Mouse (Mus musculus): ENCODE measurements around the gene Nfkbil1. TPM values are rescaled to one million over a fixed set of nuclear protein-coding genes. Genes with fewer than 3 reads are reported as not detected.

Nfkbil1 gene
- polyA plus RNA-seq, 1 experiment from 2014 or later, result 7.8 TPM

DNA sequence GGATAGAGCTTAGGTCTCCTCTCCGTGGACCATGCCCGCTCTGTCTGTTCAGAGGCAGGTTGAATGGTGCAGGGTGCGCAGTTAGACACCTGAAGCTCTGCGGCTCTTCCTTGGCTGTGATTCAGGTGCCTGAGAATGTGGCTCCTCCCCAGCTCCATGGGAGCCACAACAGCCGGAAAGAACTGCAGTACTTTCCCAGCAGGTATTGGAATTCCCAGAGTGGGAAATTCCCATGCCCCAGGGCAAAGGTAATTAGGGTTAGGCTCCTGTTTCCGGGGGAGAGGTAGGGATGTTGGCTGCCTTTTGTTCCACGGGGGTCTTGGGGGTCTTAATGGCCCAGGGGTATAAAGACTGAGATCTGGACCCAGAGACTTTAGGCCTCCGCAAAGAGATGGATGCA is 36.6 kb downstream of the Nfkbil1 start:
- no peak overlapping the region for H3K4me2 ChIP-seq
- H3K36me3 ChIP-seq, result no peaks in the 10 kb centered on the region
- no peak overlapping the region for H3K9ac ChIP-seq
- peaks cover 21% of the 10 kb centered on the region for H3K4me1 ChIP-seq (replicated peaks)
- WGBS, result 42% methylated on average over 8 of the region's 8 CpGs
- ATAC-seq (replicated peaks; ENCODE audit: insufficient number of reproducible peaks, insufficient read depth, low FRiP score, low read depth), result no peak
- no peaks in the 10 kb centered on the region for H3K9me3 ChIP-seq (replicated peaks)
- H3K27me3 ChIP-seq, result peaks cover 89% of the 10 kb centered on the region
- H3K4me3 ChIP-seq, result no peak overlapping the region
- no peak overlapping the region for H3K27ac ChIP-seq

DNA sequence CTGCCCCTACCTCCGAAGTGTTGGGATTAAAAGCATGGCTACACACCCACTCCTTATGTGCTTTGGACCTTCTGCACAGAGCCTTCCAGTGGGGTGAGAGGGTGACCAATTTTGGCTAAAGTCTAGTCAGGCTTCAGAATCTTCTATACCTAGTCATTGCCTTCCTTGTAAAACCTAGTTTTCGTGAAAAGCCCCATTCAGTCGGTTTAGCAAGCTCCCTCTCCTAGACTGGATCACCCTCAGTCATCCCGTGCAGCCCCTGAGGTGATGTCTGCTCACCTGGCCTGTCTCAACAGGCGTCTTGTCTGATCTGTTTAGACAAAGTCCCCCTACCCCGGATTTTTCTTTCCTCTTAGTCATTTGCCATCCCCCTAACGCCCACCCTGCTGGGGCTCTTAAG is 37.6 kb downstream of the Nfkbil1 start:
- peaks cover 86% of the 10 kb centered on the region for H3K27me3 ChIP-seq
- no peaks in the 10 kb centered on the region for H3K36me3 ChIP-seq
- H3K27ac ChIP-seq, result no peak overlapping the region
- peaks cover 21% of the 10 kb centered on the region for H3K4me1 ChIP-seq (replicated peaks)
- H3K4me3 ChIP-seq, result no peak overlapping the region
- no peak overlapping the region for H3K9ac ChIP-seq
- 55% methylated on average over 7 of the region's 7 CpGs for WGBS
- H3K9me3 ChIP-seq (replicated peaks), result no peaks in the 10 kb centered on the region
- ATAC-seq (replicated peaks; ENCODE audit: insufficient number of reproducible peaks, insufficient read depth, low FRiP score, low read depth), result no peak
- no peak overlapping the region for H3K4me2 ChIP-seq

DNA sequence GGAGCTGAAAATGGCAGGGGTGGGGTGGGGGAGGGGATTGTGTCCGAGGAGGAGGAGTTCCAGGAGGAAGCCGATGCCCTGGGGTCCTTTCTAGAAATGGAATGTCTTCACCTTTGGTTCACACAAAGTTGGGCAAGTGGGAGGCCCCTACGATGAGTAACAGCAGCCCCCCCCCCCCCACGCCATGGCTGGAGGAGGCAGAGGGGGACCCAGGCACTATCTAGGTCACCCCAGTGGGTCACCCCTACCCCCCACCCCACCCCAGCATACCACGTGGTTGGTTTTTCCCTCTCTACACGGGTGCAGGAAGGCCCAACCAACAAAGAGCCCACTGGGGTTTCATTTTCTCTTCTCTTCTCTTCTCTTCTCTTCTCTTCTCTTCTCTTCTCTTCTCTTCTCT is 38.5 kb downstream of the Nfkbil1 start:
- H3K36me3 ChIP-seq, result no peaks in the 10 kb centered on the region
- H3K9ac ChIP-seq, result no peak overlapping the region
- H3K4me2 ChIP-seq, result no peak overlapping the region
- no peak overlapping the region for H3K27ac ChIP-seq
- no peak for ATAC-seq (replicated peaks; ENCODE audit: insufficient number of reproducible peaks, insufficient read depth, low FRiP score, low read depth)
- peaks cover 21% of the 10 kb centered on the region for H3K4me1 ChIP-seq (replicated peaks)
- no peak overlapping the region for H3K4me3 ChIP-seq
- H3K27me3 ChIP-seq, result peaks cover 77% of the 10 kb centered on the region
- H3K9me3 ChIP-seq (replicated peaks), result no peaks in the 10 kb centered on the region
- WGBS, result 28% methylated on average over 6 of the region's 6 CpGs

DNA sequence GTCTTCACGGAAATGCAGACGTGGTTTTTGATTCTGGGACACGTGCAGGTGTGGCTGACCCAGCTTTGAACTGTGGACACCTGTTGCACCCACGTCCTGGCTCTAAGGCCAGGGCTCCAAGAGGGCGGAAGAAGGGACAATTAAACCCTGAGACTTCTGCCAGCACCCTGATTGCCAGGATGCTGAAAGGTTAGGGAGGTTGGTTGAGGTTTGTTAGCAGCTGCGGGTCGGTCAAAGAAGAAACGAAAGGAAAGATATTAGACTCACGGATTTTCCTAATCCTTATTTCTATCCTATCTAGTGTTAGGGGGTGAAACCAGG is 39.3 kb downstream of the Nfkbil1 start:
- no peak for ATAC-seq (replicated peaks; ENCODE audit: insufficient number of reproducible peaks, insufficient read depth, low FRiP score, low read depth)
- H3K4me3 ChIP-seq, result peak overlapping the region; percentile 57
- H3K27me3 ChIP-seq, result peaks cover 68% of the 10 kb centered on the region
- H3K27ac ChIP-seq, result no peak overlapping the region
- H3K4me1 ChIP-seq (replicated peaks), result peaks cover 18% of the 10 kb centered on the region
- no peaks in the 10 kb centered on the region for H3K36me3 ChIP-seq
- peak overlapping the region; percentile 56 for H3K9ac ChIP-seq
- 27% methylated on average over 9 of the region's 9 CpGs for WGBS
- H3K4me2 ChIP-seq, result peak overlapping the region; percentile 92
- no peaks in the 10 kb centered on the region for H3K9me3 ChIP-seq (replicated peaks)

DNA sequence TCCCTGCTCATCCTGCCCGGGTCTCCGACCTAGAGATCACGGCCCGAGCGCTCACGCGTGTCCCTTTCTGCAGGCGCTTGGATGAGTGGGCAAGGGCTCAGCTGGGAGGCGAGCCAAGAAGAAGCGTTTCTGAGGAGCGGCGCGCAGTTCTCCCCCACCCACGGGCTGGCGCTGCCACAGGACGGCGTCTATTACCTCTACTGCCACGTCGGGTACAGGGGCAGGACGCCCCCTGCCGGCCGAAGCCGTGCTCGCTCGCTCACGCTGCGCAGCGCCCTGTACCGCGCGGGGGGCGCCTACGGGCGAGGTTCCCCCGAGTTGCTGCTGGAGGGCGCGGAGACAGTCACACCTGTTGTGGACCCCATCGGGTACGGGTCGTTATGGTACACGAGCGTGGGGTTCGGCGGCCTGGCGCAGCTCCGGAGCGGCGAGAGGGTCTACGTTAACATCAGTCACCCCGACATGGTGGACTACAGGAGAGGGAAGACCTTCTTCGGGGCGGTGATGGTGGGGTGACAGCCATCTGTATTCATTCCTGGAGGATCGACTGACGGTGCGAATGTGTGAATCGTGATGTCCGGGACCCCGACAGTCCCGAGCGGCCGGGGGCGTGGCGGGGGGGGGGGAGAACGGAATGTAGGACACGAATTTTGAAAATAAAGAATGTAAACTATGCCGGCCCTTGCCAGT is 39.8 kb downstream of the Nfkbil1 start:
- Histone ChIP-seq H3K9me3 (replicated peaks) (no peaks in the 10 kb centered on the region), H3K4me1 (replicated peaks) (peaks cover 18% of the 10 kb centered on the region), H3K27ac (no peak overlapping the region), H3K4me3 (peak overlapping the region; percentile 57), H3K4me2 (peak overlapping the region; percentile 92), H3K27me3 (peaks cover 64% of the 10 kb centered on the region), H3K9ac (peak overlapping the region; percentile 56), H3K36me3 (no peaks in the 10 kb centered on the region)
- ATAC-seq (replicated peaks; ENCODE audit: insufficient number of reproducible peaks, insufficient read depth, low FRiP score, low read depth), result peak; percentile 85
- 1% methylated on average over 66 of the region's 66 CpGs for WGBS

DNA sequence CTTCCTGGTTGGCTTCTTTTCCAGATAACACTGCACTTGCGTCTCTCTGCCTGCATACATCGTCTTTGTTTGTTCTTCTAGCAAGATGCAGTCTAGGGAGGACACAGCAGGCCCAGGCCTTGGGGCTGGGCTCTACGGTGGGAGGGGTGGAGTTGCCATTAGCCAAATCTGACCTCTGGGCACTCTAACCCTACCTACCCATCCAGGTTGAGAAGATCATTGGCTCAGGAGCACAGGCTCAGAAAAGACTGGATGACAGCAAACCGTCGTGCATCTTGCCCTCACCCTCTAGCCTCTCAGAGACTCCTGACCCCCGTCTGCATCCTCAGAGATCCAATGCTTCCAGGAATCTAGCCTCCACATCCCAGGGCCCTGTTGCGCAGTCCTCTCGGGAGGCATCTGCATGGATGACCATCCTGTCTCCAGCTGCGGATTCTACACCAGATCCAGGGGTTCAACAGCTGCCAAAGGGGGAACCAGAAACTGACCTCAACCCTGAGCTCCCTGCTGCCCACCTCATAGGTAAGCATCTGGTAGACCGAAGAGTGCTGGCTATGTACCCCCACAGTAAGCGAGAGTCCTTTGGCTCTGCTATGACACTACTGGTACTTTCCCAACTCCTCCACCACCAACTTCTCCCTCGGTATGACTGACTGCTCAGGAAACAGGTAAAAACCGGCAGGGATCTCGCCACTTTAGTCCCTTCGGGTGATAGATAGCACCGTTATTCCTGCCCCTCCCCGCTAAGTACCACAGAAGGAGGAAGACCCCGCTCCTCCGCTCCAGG is 40.6 kb downstream of the Nfkbil1 start:
- peaks cover 57% of the 10 kb centered on the region for H3K27me3 ChIP-seq
- no peak overlapping the region for H3K27ac ChIP-seq
- peak overlapping the region; percentile 57 for H3K4me3 ChIP-seq
- H3K4me1 ChIP-seq (replicated peaks), result peaks cover 18% of the 10 kb centered on the region
- H3K9me3 ChIP-seq (replicated peaks), result no peaks in the 10 kb centered on the region
- 29% methylated on average over 19 of the region's 19 CpGs for WGBS
- H3K4me2 ChIP-seq, result peak overlapping the region; percentile 92
- H3K9ac ChIP-seq, result peak overlapping the region; percentile 56
- no peaks in the 10 kb centered on the region for H3K36me3 ChIP-seq
- ATAC-seq (replicated peaks; ENCODE audit: insufficient number of reproducible peaks, insufficient read depth, low FRiP score, low read depth), result 0 out of 2 replicates have a peak, but pooled peaks have one; percentile 20

DNA sequence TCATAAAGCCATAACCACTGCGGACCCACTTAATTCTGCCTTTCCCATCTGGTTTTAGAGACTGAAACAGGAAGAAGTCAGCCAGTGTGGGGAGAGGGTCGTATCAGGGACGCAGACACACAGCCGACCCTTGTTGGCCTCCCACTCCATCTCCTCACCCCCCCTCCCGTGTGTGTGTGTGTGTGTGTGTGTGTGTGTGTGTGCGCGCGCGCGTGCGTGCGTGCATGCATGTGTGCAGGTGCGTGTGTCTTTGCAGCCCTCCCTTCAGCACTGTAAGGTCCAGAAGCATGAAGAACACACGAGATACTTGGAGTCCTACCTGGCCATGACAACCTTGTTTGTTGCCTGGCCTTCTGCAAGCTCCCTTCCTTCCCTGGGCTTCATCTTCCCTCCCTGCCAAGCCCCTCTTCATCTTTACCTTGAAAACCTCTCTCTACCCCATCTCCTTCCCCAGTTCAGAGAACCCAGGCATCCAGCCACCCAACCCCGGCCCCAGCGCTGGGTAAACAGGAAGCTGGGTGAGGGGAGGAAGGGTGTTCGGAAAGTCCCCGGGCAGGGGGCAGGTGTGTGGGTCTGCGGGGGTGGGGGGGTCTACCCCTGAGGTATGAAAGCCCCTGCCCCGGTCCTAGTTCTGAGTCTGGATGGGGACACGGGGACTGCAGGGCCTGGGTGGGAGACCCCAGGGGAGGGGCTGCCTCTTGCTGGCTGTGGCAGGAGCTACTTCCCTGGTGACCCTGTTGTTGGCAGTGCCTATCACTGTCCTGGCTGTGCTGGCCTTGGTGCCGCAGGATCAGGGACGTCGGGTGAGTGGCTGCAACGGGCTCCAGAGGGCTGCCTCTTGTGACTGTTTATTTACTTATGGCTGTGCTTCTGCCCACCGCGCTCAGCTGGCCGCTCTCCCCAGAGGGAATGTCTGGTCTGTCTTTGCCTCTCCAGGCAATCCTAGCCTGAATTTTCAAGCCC is 41.4 kb downstream of the Nfkbil1 start, which contains the start of gene Ltb:
Gene Ltb, plus strand, starts transcription at position 559 of the 963 bp plus-strand sequence.
- Histone ChIP-seq H3K9ac (no peak within 1 kb of the TSS), H3K36me3 (no peaks in the 10 kb centered on the region), H3K9me3 (replicated peaks) (no peaks in the 10 kb centered on the region), H3K27me3 (peaks cover 50% of the 10 kb centered on the region), H3K4me1 (replicated peaks) (peaks cover 18% of the 10 kb centered on the region), H3K4me2 (peak within 1 kb of the TSS; percentile 92), H3K4me3 (peak within 1 kb of the TSS; percentile 57; the same call in 1 of the 2 replicates), H3K27ac (no peak within 1 kb of the TSS)
- 43% methylated on average over 28 of the region's 28 CpGs for WGBS
- ATAC-seq (replicated peaks; ENCODE audit: insufficient number of reproducible peaks, insufficient read depth, low FRiP score, low read depth), result 0 out of 2 replicates have a peak, but pooled peaks have one; percentile 15

DNA sequence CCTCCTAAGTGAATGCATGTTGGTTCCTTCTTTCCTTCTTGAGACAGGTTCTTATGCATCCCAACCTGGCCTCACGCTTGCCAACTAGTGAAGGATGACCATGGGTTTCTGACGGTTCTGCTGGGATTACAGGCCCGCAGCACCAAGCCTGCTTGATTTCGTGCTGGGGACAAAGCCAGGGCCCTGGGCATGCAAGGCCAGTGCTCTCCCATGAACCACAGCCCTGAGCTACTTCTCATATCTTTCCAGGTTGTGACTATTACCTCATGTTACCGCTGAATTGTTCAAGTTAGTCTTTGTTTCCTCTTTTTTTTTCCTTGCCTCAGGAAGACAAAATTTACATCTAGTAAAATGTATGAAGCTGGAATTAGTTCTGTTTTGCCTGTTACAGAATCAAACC is 42.7 kb downstream of the Nfkbil1 start:
- no peak overlapping the region for H3K9ac ChIP-seq
- H3K36me3 ChIP-seq, result no peaks in the 10 kb centered on the region
- no peak overlapping the region for H3K27ac ChIP-seq
- H3K4me1 ChIP-seq (replicated peaks), result peaks cover 18% of the 10 kb centered on the region
- H3K9me3 ChIP-seq (replicated peaks), result no peaks in the 10 kb centered on the region
- H3K4me3 ChIP-seq, result no peak overlapping the region
- H3K4me2 ChIP-seq, result no peak overlapping the region
- 71% methylated on average over 5 of the region's 5 CpGs for WGBS
- ATAC-seq (replicated peaks; ENCODE audit: insufficient number of reproducible peaks, insufficient read depth, low FRiP score, low read depth), result no peak
- peaks cover 40% of the 10 kb centered on the region for H3K27me3 ChIP-seq

DNA sequence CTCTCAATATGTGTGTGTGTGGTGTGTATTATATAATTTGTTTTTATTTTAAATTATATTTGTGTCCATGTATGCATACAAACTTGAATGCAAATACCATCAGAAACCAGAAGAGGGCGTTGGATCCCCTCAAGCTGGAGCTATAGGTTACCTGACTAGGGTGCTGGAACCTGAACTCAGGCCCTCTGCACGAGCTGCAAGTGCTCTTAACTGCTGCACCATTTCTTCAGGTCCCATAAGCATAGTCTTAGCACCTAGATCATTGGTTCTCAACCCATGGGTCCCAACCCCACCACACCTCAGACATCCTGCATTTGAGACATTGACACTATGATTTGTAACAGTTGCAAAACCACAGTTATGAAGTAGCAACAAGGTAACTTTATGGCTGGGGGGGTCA is 43.9 kb downstream of the Nfkbil1 start:
- no peak overlapping the region for H3K4me3 ChIP-seq
- ATAC-seq (replicated peaks; ENCODE audit: insufficient number of reproducible peaks, insufficient read depth, low FRiP score, low read depth), result no peak
- H3K4me2 ChIP-seq, result no peak overlapping the region
- whole genome bisulfite sequencing, result 64% methylated on average over 2 of the region's 2 CpGs
- no peak overlapping the region for H3K9ac ChIP-seq
- no peaks in the 10 kb centered on the region for H3K36me3 ChIP-seq
- H3K27ac ChIP-seq, result no peak overlapping the region
- H3K27me3 ChIP-seq, result peaks cover 33% of the 10 kb centered on the region
- H3K9me3 ChIP-seq (replicated peaks), result no peaks in the 10 kb centered on the region
- H3K4me1 ChIP-seq (replicated peaks), result peaks cover 18% of the 10 kb centered on the region

DNA sequence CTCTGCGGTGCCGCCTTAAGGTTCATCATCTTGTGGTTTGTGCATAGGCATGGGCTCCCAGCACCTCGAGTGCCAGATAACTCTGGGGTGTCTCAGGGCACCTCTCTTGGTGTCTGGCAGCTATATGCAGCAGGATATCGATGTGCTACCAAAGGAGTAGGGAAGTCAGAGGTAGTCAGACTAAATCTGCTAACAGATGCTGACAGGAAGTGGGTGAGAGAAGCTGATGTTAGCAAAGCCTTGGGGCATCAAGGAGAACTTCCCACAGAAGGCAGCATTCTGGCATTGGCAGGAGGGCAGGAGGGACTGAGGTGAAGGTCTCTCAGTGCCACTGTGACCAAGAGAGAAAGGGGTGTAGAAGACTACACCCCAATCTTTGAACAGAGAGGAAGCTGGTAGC is 45.5 kb downstream of the Nfkbil1 start:
- no peaks in the 10 kb centered on the region for H3K9me3 ChIP-seq (replicated peaks)
- H3K4me2 ChIP-seq, result no peak overlapping the region
- WGBS, result 48% methylated on average over 4 of the region's 4 CpGs
- no peak for ATAC-seq (replicated peaks; ENCODE audit: insufficient number of reproducible peaks, insufficient read depth, low FRiP score, low read depth)
- H3K4me3 ChIP-seq, result no peak overlapping the region
- H3K4me1 ChIP-seq (replicated peaks), result peaks cover 8% of the 10 kb centered on the region
- no peaks in the 10 kb centered on the region for H3K36me3 ChIP-seq
- H3K27me3 ChIP-seq, result peaks cover 17% of the 10 kb centered on the region
- H3K27ac ChIP-seq, result peak overlapping the region; percentile 37; the same call in 1 of the 2 replicates
- no peak overlapping the region for H3K9ac ChIP-seq

DNA sequence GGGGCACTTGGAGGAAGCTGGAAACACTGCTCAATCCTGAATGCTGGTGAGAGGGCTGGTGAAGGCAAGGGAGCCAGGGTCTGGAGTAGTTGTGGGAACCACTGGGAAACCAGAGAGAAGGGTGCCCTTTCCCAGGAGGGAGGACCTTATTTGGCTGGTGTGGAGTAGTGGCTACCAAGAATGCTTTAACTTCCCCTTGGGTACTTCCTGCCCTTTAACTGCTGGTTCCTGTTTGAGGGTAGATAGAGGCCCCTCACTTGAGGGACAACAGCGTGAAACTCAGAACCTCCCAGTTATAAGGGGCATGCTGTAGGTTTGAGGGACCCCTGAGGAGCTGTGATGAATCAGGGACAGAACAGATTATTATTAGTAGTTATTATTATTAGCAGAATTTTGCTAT is 46.4 kb downstream of the Nfkbil1 start:
- Histone ChIP-seq H3K4me2 (no peak overlapping the region), H3K9ac (no peak overlapping the region), H3K36me3 (no peaks in the 10 kb centered on the region), H3K9me3 (replicated peaks) (no peaks in the 10 kb centered on the region), H3K4me1 (replicated peaks) (peaks cover 5% of the 10 kb centered on the region; the same call in 1 of the 2 replicates), H3K27me3 (peaks cover 8% of the 10 kb centered on the region), H3K4me3 (no peak overlapping the region), H3K27ac (peak overlapping the region; percentile 37; the same call in 1 of the 2 replicates)
- 55% methylated on average over 1 of the region's 1 CpGs for WGBS
- no peak for ATAC-seq (replicated peaks; ENCODE audit: insufficient number of reproducible peaks, insufficient read depth, low FRiP score, low read depth)

Data from heart, embryonic 15.5 days (tissue).